Mouse (Mus musculus): ENCODE results near the gene Apip.

Apip gene

GRCm38 (mm10) chr2:103073219-103073982 is at the start of gene Apip, which contains the start of gene Pdhx:
Gene Apip (plus strand): TSS chr2:103073675.
Gene Pdhx (minus strand): TSS chr2:103073513.
- DNase-seq, result peak; percentile 100

DNA sequence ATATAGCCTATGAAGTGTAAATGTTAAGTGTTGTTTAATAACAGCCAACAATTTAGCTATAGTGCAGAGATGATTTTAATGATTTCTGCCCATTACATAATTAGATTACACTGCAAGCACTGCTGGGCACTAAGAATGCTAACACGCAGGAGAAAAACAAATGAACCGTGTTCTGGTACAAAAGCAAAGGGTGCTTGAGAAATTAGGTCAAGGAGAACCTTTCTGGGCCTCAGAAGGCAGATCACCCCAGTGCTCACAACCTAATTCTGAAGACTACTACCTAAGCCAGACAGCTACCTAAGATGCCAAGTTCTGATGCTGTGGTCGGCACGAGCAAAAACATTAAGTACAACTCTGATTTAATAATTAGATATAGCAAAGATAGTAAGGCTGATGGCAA is 35.6 kb upstream of the Apip start:
- DNase-seq, result no peak

DNA sequence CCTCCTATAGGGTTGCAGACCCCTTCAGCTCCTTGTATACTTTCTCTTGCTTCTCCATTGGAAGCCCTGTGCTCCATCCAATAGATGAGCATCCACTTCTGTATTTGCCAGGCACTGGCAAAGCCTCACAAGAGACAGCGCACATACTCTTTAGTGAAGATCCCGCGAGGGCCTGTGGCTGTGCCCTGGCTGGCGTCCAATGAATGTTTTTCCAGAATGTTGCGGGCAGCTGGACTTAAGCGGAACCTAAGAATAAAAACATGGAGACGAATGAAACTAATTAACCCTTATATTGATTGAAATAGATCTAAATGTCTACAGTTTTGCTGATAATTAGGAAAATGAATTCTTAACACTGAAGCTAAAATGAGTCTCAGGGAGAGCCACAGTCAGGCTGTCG is 32.6 kb upstream of the Apip start:
- no peak for DNase-seq

GRCm38 (mm10) chr2:103045286-103045685 is 28.2 kb upstream of the Apip start:
- no peak for DNase-seq

DNA sequence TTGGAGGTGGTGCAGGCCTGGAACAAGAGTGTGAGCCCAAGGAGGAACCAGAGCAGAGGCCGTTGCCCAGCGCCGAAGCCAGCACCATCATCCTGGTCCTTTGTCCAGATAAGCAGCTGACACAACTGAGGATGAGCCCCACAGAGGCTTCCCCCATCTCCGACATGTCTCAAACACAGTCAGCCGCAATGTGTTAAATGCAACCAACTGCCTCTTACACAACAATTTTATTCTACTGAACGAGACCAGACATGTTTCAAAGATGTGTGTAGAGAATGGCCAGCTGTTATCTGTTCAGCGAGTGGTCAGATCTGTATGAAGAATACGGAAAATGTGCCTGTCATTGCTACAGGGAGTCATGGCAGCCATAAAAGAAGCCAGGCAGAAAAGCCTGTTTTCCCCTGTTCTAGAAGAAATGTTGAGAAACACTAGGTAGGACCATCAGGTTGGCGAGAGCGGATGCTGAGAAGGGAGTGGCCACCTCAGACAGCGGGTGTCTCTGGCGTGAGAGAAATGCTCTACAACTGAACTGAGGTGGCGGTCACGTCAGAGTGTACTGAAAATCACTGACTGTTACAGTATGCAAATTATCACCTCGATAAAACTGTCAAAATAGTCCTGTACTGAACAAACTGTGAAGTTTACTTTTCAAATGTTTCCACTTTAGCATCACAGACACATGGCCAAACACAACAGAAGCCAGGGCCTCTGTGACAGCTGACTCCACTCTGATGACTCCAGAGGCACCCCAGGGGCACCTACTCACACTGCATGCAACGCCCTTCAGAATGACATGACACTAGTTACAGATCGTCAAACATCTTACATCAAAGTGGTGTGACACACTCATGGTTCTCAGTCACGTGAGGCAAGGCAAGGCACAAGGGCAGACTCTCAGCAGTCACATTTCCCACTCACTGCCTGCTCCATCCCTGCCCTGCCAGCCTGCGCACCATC is 21.3 kb upstream of the Apip start:
- DNase-seq, result no peak

DNA sequence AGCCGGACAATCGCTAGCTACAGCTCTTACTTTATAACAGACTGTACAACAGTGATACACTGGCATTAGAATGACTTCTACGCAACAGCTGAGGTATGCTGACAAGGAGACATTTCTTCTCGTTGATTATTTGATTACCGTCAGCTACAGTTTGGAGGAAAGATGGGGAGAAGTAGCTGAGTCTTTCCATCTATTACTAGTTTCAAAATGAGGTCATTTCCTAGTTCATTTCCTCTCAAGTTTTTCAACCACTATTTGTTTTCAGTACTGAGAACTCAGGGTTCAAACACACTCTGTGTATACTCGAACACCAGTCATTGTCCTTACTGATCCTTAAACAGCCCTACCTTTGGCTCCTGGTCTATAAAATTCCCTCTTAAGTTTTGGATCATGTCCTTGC is 17.7 kb upstream of the Apip start:
- DNase-seq, result no peak

GRCm38 (mm10) chr2:103058266-103058665 is 15.2 kb upstream of the Apip start:
- no peak for DNase-seq

DNA sequence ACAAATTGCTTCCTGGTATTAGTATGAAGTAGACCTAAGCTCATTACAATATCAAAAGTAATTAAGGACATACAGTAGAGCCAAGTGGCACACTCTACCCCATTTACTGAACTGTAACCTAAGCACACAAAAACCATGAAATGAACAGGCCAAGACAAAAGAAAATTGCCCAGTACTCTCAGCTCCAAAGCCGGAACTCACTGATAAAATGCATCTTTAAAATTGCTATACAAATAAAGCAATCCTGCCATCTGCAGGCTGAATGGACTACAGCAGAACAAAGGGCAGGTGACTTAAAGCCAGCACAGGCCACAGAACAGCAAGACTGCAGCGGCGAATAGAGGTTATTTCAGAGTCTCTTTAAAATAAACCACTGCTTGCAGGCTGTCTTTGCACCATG is 10.6 kb upstream of the Apip start:
- peak; percentile 54 for DNase-seq

DNA sequence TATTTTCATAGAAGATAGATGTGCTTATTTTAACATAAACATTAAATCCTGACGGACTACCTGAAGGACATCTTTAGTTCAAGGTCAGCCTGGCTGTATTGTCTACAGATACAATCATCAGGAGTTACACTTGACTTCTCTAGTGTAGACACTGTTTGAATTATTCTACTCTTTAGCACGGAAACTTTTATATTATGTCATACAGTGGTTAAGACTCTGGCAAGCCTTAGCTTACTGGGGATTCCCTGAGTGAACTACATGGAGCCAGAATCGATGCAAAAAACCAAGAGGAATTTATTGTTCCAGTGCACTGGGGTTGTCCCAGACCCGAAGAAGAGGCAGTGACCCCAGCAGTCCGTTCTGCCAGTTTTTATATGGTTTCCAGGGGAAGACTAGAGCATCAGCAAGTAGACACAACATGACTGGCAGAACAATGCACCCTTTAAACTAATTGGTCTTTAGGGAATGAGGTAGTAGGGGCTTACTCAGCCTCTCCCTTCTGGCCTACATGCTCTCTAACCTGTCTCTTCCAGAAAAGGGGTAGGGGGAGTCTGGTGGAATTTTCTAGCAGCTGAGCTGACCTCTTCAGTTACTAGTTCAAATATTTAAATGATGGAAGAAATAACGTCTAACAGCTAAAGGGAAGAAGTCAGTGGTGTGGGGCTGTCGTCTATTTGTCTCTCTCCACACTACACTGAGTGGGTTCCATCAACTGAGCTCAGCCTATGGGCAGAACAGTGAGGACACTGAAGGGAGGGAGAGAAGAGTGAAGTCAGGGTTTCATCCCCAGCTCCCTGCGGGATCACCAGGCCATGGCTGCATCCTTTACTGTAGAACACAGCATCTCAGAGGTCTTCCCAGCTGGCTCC is 6.6 kb upstream of the Apip start:
- DNase-seq, result no peak

GRCm38 (mm10) chr2:103067552-103068207 is 5.8 kb upstream of the Apip start:
- no peak for DNase-seq

- DNase-seq, result no peak
Observed at GRCm38 (mm10) chr2:103068602-103069001, 4.9 kb upstream of the Apip start.

DNA sequence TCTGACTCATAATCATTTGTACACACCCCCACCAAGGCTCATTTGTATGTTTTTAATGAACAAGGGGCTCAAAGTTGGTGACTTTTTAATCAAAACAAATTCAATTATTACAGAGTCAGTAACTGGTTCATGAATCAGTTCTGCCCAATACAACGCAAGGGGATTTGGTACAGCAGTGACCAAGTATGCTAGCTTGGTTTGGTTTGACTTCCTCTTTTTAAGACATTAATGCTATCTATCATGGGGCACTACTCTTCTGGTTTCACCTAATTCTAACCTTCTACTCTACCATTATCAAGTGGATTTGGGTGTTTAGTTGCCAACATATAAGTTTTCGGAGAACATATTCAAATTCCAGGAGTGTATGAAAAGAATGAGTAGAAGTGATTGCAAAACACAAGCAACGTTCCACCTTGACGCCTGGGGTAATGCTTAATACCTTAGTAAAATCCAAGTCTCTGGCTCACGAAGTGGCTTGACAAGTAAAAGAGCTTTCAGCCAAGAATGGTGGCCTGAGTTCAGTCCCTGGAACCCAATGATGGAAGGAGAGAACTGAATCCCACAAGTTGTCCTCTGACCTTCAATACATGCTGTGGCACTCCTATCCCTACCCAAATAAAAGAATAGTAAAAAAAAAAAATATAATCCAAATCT is 3.6 kb upstream of the Apip start:
- DNase-seq, result no peak

- DNase-seq, result no peak
Observed at GRCm38 (mm10) chr2:103070586-103070985, 2.9 kb upstream of the Apip start.

GRCm38 (mm10) chr2:103081117-103081516 is 7.6 kb downstream of the Apip start:
- no peak for DNase-seq

- DNase-seq, result no peak
Observed at GRCm38 (mm10) chr2:103081706-103082105, 8.2 kb downstream of the Apip start.

GRCm38 (mm10) chr2:103082853-103083252 is 9.4 kb downstream of the Apip start:
- no peak for DNase-seq

DNA sequence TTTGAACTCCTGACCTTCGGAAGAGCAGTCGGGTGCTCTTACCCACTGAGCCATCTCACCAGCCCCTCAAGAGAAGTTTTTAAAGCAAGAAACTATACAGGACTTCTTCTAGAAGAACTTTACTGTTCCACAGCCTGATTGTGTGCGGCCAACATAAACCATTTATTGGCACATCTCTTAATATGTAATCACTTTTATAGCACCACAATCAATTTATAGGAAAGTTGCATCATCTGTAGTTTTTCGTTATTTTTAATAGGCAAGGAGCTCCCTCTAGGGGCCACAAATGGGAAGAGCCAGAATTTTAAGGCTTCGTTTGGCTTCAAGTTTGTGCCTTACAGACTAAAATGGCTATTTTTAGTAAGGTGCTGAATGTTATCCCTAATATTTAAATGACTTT is 11.0 kb downstream of the Apip start:
- DNase-seq, result no peak

DNA sequence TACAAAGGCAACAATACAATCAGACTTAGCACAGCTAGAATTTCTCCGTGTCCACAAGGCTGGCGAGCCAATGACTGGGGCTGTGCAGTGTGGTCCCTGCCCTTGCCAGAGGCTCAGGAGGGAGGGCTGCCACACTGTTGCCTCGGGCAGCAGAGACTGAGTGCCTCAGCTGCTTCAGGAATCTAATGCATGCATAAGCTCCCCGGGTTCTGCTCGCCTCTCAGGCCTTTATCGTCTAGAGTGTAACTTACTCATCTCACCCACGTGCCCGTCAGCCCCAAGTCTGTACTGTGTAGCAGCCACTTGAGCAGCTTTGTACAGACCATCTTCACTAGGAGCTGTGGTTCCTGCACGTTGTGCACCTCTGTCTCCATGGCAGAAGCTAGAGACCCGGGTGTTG is 12.2 kb downstream of the Apip start:
- no peak for DNase-seq

- peak; percentile 23 for DNase-seq
Observed at GRCm38 (mm10) chr2:103086432-103086831, 13.0 kb downstream of the Apip start.

DNA sequence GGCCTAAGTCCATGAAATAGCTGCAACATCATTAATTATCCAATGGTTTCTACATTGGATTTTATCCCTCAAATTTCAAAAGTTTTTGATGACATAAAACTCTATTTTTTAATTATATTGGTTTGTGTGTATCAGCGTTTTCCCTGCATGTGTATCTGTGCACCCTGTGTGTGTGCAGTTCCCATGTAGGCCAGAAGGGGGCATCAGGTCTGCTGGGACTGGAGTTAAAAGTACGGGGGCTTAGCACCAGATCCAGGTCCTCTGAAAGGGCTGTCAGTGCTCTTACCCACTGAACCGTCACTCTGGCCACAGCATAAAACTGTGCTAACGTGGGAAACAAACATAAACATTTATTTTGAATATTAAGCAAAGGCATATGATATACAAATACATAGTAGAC is 14.6 kb downstream of the Apip start:
- peak; percentile 27 for DNase-seq

DNA sequence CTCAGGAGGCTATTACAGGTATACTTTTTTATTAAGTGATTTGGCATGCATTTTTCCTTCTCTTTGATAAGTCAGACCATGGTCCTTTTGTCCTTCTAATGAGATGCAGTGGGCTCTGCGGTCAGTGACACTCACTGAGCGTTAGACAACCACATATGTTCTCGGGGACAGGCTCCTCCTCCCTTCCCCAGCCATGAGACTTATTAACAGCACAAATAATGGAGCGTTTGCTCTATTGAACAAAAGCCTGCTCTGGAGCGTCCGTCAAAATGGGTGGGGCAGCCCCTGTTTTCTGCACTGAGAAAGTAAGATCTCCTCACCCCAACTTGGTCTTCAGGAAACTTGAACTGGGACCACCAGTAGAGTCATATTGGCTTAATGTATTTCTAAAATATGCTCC is 16.0 kb downstream of the Apip start:
- no peak for DNase-seq

DNA sequence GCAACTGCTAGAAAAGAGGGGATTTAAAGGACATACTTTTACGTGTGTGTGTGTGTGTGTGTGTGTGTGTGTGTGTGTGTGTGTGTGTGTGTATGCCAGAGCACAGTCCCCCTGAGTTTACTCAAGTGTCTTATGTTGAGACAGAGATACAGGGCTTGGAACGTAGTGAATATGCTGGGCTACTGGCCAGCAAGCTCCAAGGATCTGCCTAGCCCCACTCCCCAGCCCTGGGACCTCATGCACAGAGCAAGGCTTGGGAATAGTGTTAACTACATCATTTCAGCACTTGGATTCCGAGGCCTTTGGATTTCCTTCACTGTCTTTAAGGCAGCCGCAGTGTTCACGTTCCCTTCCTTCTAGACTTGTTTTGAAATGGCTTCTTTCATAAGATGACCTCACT is 29.1 kb downstream of the Apip start:
- no peak for DNase-seq

Data from thymus, postnatal 4 days (tissue).